Mouse (Mus musculus): Measurements from ENCODE around the gene Npw.

GRCm38 (mm10) chr17:24648731-24649377 lies 9.4 kb downstream of the Npw start:
- TF ChIP-seq POLR2A (IDR thresholded peaks at IDR 0.05; ENCODE audit: borderline replicate concordance, insufficient read depth, low read length) (no peak), CTCF (IDR thresholded peaks at IDR 0.05; ENCODE audit: borderline replicate concordance, insufficient read depth, low read depth, low read length) (no peak)

Measured in cerebellum, adult 2 months (tissue).